Mouse (Mus musculus) brain, embryonic 14.5 days (tissue): ENCODE data around the gene Tgfb3.

ENCODE experiments used
- CTCF ChIP-seq: fragments of 200-500 bp; IDR thresholded peaks from 2 replicates; pipeline ENCODE4 v1.5.1; 2012; ENCODE audit warnings: inconsistent platforms, mild to moderate bottlenecking, moderate library complexity, borderline replicate concordance; ENCODE audit not compliant: insufficient read depth, insufficient read length; ENCODE audit errors: extremely low read depth
- POLR2A ChIP-seq: fragments of 200-500 bp; IDR thresholded peaks from 2 replicates; pipeline ENCODE4 v1.6.1; 2012; ENCODE audit warnings: mild to moderate bottlenecking, inconsistent platforms, borderline replicate concordance; ENCODE audit not compliant: poor library complexity, insufficient read depth, insufficient read length, severe bottlenecking; ENCODE audit errors: extremely low read depth

GRCm38 (mm10) chr12:86109531-86109930 lies 30.7 kb upstream of the Tgfb3 start:
- no peak for TF ChIP-seq POLR2A
- no peak for TF ChIP-seq CTCF
